ENCODE assay signal across 11 mouse cellular contexts in genomic region chr10:22302344-22303057, GRCm38 (mm10). TPM values are rescaled to one million over a fixed set of nuclear protein-coding genes. Genes with fewer than 3 reads are reported as not detected.
DNase-seq lines count a peak whose midpoint lies in the region; ATAC-seq and TF ChIP-seq lines count a peak whose summit lies in the region.
"Had no signal": no experiment of that assay in that cellular context is flagged by ENCODE, and none has a peak within 500 bp of the region (broad histone marks: within the 10 kb centered on the region; RNA-seq: fewer than 3 reads in every experiment).

No protein-coding gene starts in this region.

- H3K9ac ChIP-seq in intestine, embryonic 16.5 days (ENCODE audit: low read depth, low read length), result no peak overlapping the region
- H3K9ac ChIP-seq: heart, embryonic 13.5 days; hindbrain, embryonic 15.5 days; limb, embryonic 12.5 days had no signal

- no peak for DNase-seq in thymus, adult 2 months
- no peak for DNase-seq in thymus, adult 18-20 months
- peak; percentile 86 for DNase-seq in MEL-GATA-1-ER (ENCODE audit: extremely low read depth, low read depth)
- peak; percentile 25 for DNase-seq in thymus, postnatal 4 days
- DNase-seq in testis, postnatal 10 days (ENCODE audit: low spot score), result no peak

- ATAC-seq in intestine, embryonic 16.5 days, result no peak

- H3K27me3 ChIP-seq in thymus, adult 2 months (ENCODE audit: control insufficient read depth, insufficient read depth, low read length), result no peaks in the 10 kb centered on the region
- H3K27me3 ChIP-seq in intestine, embryonic 16.5 days (replicated peaks; ENCODE audit: control insufficient read depth, insufficient read depth, low read length), result no peaks in the 10 kb centered on the region
- H3K27me3 ChIP-seq: heart, embryonic 13.5 days; hindbrain, embryonic 15.5 days; limb, embryonic 12.5 days had no signal

- WGBS in thymus, adult 2 months, result 12% methylated on average over 5 of the region's 5 CpGs
- WGBS in macrophage (ENCODE audit: missing documents), result 8% methylated on average over 5 of the region's 5 CpGs
- WGBS in intestine, embryonic 16.5 days, result 81% methylated on average over 5 of the region's 5 CpGs

- peaks cover 56% of the 10 kb centered on the region for H3K79me2 ChIP-seq in macrophage (ENCODE audit: inconsistent target)

- H3K9me3 ChIP-seq in intestine, embryonic 16.5 days (ENCODE audit: control insufficient read depth, low read length), result no peaks in the 10 kb centered on the region
- H3K9me3 ChIP-seq: heart, embryonic 13.5 days; hindbrain, embryonic 15.5 days; limb, embryonic 12.5 days had no signal

- H3K36me3 ChIP-seq in thymus, adult 2 months (ENCODE audit: control insufficient read depth, insufficient read depth, low read length), result no peaks in the 10 kb centered on the region
- peaks cover 7% of the 10 kb centered on the region; the same call in 1 of the 2 replicates for H3K36me3 ChIP-seq in macrophage (ENCODE audit: inconsistent target)
- H3K36me3 ChIP-seq in intestine, embryonic 16.5 days (ENCODE audit: control insufficient read depth, insufficient read depth, low read length), result no peaks in the 10 kb centered on the region
- H3K36me3 ChIP-seq: heart, embryonic 13.5 days; hindbrain, embryonic 15.5 days; limb, embryonic 12.5 days had no signal

- H3K4me3 ChIP-seq in thymus, adult 2 months (ENCODE audit: control insufficient read depth, insufficient read depth, low read length), result peak overlapping the region; percentile 79
- peak overlapping the region; percentile 50 for H3K4me3 ChIP-seq in macrophage (ENCODE audit: inconsistent target)
- no peak overlapping the region for H3K4me3 ChIP-seq in intestine, embryonic 16.5 days (ENCODE audit: low read length)
- H3K4me3 ChIP-seq: heart, embryonic 13.5 days; hindbrain, embryonic 15.5 days; limb, embryonic 12.5 days had no signal

- no peak for TF ChIP-seq POLR2A in thymus, adult 2 months (IDR thresholded peaks at IDR 0.05; ENCODE audit: control insufficient read depth, extremely low read depth, insufficient read depth, low read length, poor library complexity)

- peak overlapping the region; percentile 98 for H3K27ac ChIP-seq in thymus, adult 2 months (ENCODE audit: control insufficient read depth, insufficient read depth, low read length)
- peak overlapping the region; percentile 90 for H3K27ac ChIP-seq in macrophage
- no peak overlapping the region for H3K27ac ChIP-seq in intestine, embryonic 16.5 days (ENCODE audit: low read length)
- H3K27ac ChIP-seq: heart, embryonic 13.5 days; hindbrain, embryonic 15.5 days; limb, embryonic 12.5 days had no signal

- TF ChIP-seq CTCF in thymus, adult 2 months (IDR thresholded peaks at IDR 0.05; ENCODE audit: borderline replicate concordance, control insufficient read depth, extremely low read depth, insufficient read depth, low read length, poor library complexity), result no peak

- H3K4me1 ChIP-seq in thymus, adult 2 months (replicated peaks; ENCODE audit: control insufficient read depth, insufficient read depth, low read length), result peaks cover 24% of the 10 kb centered on the region
- no peaks in the 10 kb centered on the region for H3K4me1 ChIP-seq in intestine, embryonic 16.5 days (ENCODE audit: control insufficient read depth, insufficient read depth, low read length)
- H3K4me1 ChIP-seq: heart, embryonic 13.5 days; hindbrain, embryonic 15.5 days; limb, embryonic 12.5 days had no signal

- H3K4me2 ChIP-seq in intestine, embryonic 16.5 days (ENCODE audit: low read depth, low read length), result no peak overlapping the region
- H3K4me2 ChIP-seq: heart, embryonic 13.5 days; hindbrain, embryonic 15.5 days; limb, embryonic 12.5 days had no signal

RNA-seq across cellular contexts. Expression of gene Raet1d, which starts 57.9 kb away (rescaled TPM):
- 0.09 TPM in 1 of 2 replicates, not detected in the other for polyA plus RNA-seq in thymus, adult 2 months (2012; rRNA removed)
- total RNA-seq in macrophage (2018; cell fraction: chromatin; rRNA removed), result 1 to 10 TPM; 2.6 to 9.1 (median 4.4) TPM
- total RNA-seq in macrophage (2018; cell fraction: cytosol; rRNA removed), result 1 to 10 TPM; 1.1 to 6.0 (median 3.4) TPM
- total RNA-seq in macrophage (2018; cell fraction: nucleus; rRNA removed), result 1 to 10 TPM; 1.2 to 9.4 (median 4.0) TPM
- 0.86 to 11.8 TPM (median 4.7 TPM) in 3 replicates for polyA plus RNA-seq in macrophage (2018)
- 5.5 and 7.3 TPM in 2 replicates for polyA plus RNA-seq in intestine, embryonic 16.5 days (2015; fragmentation: Nextera tagmentation; extraction: Ambion mirVana)
- total RNA-seq: layer of hippocampus, postnatal 25 days had no signal

Comparison
In these comparisons a context has a peak if more than half of its experiments do, and no peak if none do; other contexts are left out.
1. DNase-seq: peak in MEL-GATA-1-ER (single experiment) and thymus, postnatal 4 days (single experiment); none in thymus, adult 2 months (single experiment), thymus, adult 18-20 months (0 of 2) and testis, postnatal 10 days (single experiment).